Mouse (Mus musculus) heart, postnatal 25 days (tissue): ENCODE measurements around the gene Rftn1. TPM values are rescaled to one million over a fixed set of nuclear protein-coding genes. Genes with fewer than 3 reads are reported as not detected.
A peak's percentile ranks its signal among the peaks of the same experiment; 100 is the strongest.

ENCODE experiments used
- DNase-seq: peaks from one replicate; pipeline ENCODE4 v3.0.0; 2022; ENCODE audit warnings: low spot score
- intact Hi-C: fragments of 180-260 bp; cut with DNase I; formaldehyde crosslinking; loops from one replicate; pipeline ENCODE4 v1.15.1; 2025
- total RNA-seq, 2 experiments: library from RNA; stranded (reverse); gene quantifications; 2 replicates each; pipeline ENCODE4 v1.2.3; 2021

Rftn1 gene
- total RNA-seq, 2 experiments from 2014 or later = 50.3 to 51.5 TPM

- intact Hi-C loops = no loop called here
- no peak for DNase-seq
Observed at GRCm38 (mm10) chr17:50180899-50181570, 9.4 kb downstream of the Rftn1 start.

GRCm38 (mm10) chr17:50173776-50174175, 16.7 kb downstream of the Rftn1 start:
- DNase-seq = no peak
- intact Hi-C loops = no loop called here

- intact Hi-C loops = no loop called here
- DNase-seq = no peak
Observed at GRCm38 (mm10) chr17:50173368-50173767, 17.1 kb downstream of the Rftn1 start.

- intact Hi-C loops = no loop called here
- no peak for DNase-seq
Observed at GRCm38 (mm10) chr17:50172795-50173194, 17.7 kb downstream of the Rftn1 start.

GRCm38 (mm10) chr17:50170935-50171545, 19.4 kb downstream of the Rftn1 start:
- intact Hi-C loops = no loop called here
- no peak for DNase-seq

GRCm38 (mm10) chr17:50169946-50170427, 20.5 kb downstream of the Rftn1 start:
- intact Hi-C loops = loop anchor here (2.0 kb wide), 1 partner anchor 25 kb away; no protein-coding TSS in a partner anchor
- peak; percentile 33 for DNase-seq

GRCm38 (mm10) chr17:50160904-50161805, 29.3 kb downstream of the Rftn1 start:
- DNase-seq = no peak
- intact Hi-C loops = no loop called here

GRCm38 (mm10) chr17:50160357-50160756, 30.1 kb downstream of the Rftn1 start:
- intact Hi-C loops = no loop called here
- DNase-seq = no peak

GRCm38 (mm10) chr17:50159816-50160215, 30.7 kb downstream of the Rftn1 start:
- intact Hi-C loops = no loop called here
- DNase-seq = no peak

GRCm38 (mm10) chr17:50158565-50158964, 31.9 kb downstream of the Rftn1 start:
- no peak for DNase-seq
- intact Hi-C loops = no loop called here

- no peak for DNase-seq
- intact Hi-C loops = no loop called here
Observed at GRCm38 (mm10) chr17:50157190-50158150, 33.0 kb downstream of the Rftn1 start.

- no peak for DNase-seq
- intact Hi-C loops = no loop called here
Observed at GRCm38 (mm10) chr17:50152085-50152484, 38.4 kb downstream of the Rftn1 start.

GRCm38 (mm10) chr17:50151208-50151723, 39.2 kb downstream of the Rftn1 start:
- intact Hi-C loops = no loop called here
- no peak for DNase-seq

GRCm38 (mm10) chr17:50150416-50151207, 39.9 kb downstream of the Rftn1 start:
- intact Hi-C loops = no loop called here
- no peak for DNase-seq

- DNase-seq = no peak
- intact Hi-C loops = loop anchor here (2.0 kb wide), 2 partner anchors 17 to 39 kb away; no protein-coding TSS in a partner anchor
Observed at GRCm38 (mm10) chr17:50149690-50150210, 40.7 kb downstream of the Rftn1 start.

- intact Hi-C loops = loop anchor here (2.0 kb wide), 2 partner anchors 15 to 41 kb away; no protein-coding TSS in a partner anchor
Observed at GRCm38 (mm10) chr17:50147831-50148587, 42.5 kb downstream of the Rftn1 start.

GRCm38 (mm10) chr17:50143354-50143753, 47.1 kb downstream of the Rftn1 start:
- intact Hi-C loops = loop anchor here (2.0 to 5.0 kb wide), 2 partner anchors 47 to 161 kb away; partner anchors contain the start of gene Rftn1
- DNase-seq = peak; percentile 61

More at GRCm38 (mm10) chr17:50147831-50148587, 42.5 kb downstream of the Rftn1 start:
- no peak for DNase-seq
